Mouse (Mus musculus) embryo, embryonic 11.5 days (tissue): ENCODE results near the gene Ncbp3.

Source experiments
- DNase-seq: peaks from one replicate; pipeline ENCODE4 v3.0.0-alpha.2; 2012; ENCODE audit warnings: low read depth, low spot score

Gene Ncbp3

GRCm38 (mm10) chr11:73137116-73137515 is 89.5 kb downstream of the Ncbp3 start:
- DNase-seq: no peak

- peak; percentile 83 for DNase-seq
Measured at GRCm38 (mm10) chr11:73137591-73138501, 90.3 kb downstream of the Ncbp3 start, which contains the start of gene Haspin. TSS of gene Haspin (minus strand) at chr11:73138294.
